Mouse (Mus musculus): ENCODE data around the gene Hnrnpu. TPM values are rescaled to one million over a fixed set of nuclear protein-coding genes. Genes with fewer than 3 reads are reported as not detected.
A peak's percentile ranks its signal among the peaks of the same experiment; 100 is the strongest.

Hnrnpu gene
- polyA plus RNA-seq, 1 experiment: 317 TPM

DNA sequence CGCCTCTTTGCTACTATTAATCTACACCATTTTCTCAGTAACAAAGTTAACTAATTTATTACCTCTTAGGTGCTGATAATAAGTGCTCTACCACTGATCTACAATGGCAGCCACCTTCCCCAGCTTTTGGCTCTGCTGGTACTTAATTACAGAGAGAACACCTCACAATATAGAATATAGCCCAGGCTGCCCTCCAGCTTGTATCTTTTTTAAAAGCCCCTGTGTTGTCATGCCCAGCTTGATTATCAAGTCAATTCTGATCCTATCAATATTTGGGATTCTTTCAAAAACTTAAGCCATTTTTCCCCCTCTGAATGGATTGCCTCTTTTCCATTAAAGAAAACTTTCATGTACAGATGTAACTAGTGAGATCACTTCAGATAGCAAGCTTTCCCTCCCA is 10.6 kb downstream of the Hnrnpu start:
- TF ChIP-seq CTCF (IDR thresholded peaks at IDR 0.05; ENCODE audit: extremely low read depth, insufficient read depth, low read length) (no peak), POLR2A (IDR thresholded peaks at IDR 0.05; ENCODE audit: extremely low read depth, insufficient read depth, low read length) (no peak)
- Histone ChIP-seq H3K27ac (ENCODE audit: insufficient read depth, low read length) (no peak overlapping the region), H3K4me3 (ENCODE audit: insufficient read depth, low read length) (no peak overlapping the region), H3K4me1 (ENCODE audit: control insufficient read depth, insufficient read depth, low read length) (no peaks in the 10 kb centered on the region)

DNA sequence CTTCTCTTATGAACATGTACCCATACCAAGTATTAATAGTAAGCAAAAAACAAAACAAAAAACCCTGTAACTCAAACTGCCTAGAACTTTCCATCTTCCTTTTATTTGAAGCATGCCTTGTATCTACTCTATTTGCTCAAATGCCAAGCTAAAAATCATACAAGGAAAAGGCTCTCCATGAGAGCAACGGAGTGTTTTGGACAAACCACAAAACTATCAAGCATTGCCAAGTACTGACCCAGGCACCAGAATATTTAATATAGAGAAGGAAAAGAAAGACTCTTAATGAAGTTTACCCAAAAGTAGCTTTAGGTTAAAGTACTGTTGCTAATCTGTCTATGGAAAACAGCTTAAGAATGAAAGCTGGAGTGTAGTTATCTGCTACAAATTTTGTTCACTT is 11.2 kb downstream of the Hnrnpu start:
- no peak overlapping the region for H3K27ac ChIP-seq (ENCODE audit: insufficient read depth, low read length)
- TF ChIP-seq CTCF (IDR thresholded peaks at IDR 0.05; ENCODE audit: extremely low read depth, insufficient read depth, low read length) (no peak), POLR2A (IDR thresholded peaks at IDR 0.05; ENCODE audit: extremely low read depth, insufficient read depth, low read length) (no peak)
- no peak overlapping the region for H3K4me3 ChIP-seq (ENCODE audit: insufficient read depth, low read length)
- peaks cover under 1% of the 10 kb centered on the region; the same call in 1 of the 2 replicates for H3K4me1 ChIP-seq (ENCODE audit: control insufficient read depth, insufficient read depth, low read length)

DNA sequence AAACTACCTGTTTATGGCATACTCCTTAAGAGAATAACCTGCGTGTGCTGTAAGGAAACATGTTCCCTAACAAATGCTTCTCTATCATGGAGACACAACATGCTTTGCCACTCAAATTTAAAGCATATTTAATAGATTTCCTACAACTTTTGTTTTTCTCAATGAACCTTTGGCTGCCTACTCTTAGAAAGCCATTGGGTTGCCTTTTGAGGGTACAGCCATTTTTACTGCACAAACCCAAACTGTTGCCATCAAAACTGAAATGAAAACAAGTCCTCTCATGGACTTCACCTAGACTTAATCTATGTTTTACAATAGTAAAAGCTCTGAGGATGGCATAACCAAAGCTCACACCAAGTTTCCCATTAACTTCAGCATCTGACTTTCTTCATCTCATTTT is 13.0 kb downstream of the Hnrnpu start:
- TF ChIP-seq POLR2A (IDR thresholded peaks at IDR 0.05; ENCODE audit: extremely low read depth, insufficient read depth, low read length) (no peak), CTCF (IDR thresholded peaks at IDR 0.05; ENCODE audit: extremely low read depth, insufficient read depth, low read length) (no peak)
- no peak overlapping the region for H3K27ac ChIP-seq (ENCODE audit: insufficient read depth, low read length)
- peaks cover 6% of the 10 kb centered on the region for H3K4me1 ChIP-seq (ENCODE audit: control insufficient read depth, insufficient read depth, low read length)
- no peak overlapping the region for H3K4me3 ChIP-seq (ENCODE audit: insufficient read depth, low read length)

DNA sequence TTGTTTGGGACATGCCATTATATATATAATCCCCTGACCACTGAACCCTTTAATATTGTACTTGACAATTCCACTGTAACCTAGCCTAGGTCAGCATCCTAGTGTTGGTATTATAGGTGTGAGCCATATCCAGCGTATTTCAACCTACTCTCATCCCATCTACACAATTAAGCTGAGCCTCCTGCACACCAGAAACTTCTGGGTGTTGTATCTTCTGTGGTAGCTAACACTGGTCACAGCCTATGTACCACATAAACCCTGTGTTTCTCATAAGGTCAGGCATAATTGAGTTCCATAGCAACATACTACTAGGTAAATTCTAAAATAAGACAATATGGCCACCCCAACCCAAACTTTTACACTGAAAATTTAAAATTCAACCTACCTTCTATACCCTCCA is 14.4 kb downstream of the Hnrnpu start:
- Histone ChIP-seq H3K27ac (ENCODE audit: insufficient read depth, low read length) (no peak overlapping the region), H3K4me3 (ENCODE audit: insufficient read depth, low read length) (no peak overlapping the region), H3K4me1 (ENCODE audit: control insufficient read depth, insufficient read depth, low read length) (peaks cover 6% of the 10 kb centered on the region)
- no peak for TF ChIP-seq CTCF (IDR thresholded peaks at IDR 0.05; ENCODE audit: extremely low read depth, insufficient read depth, low read length)
- no peak for TF ChIP-seq POLR2A (IDR thresholded peaks at IDR 0.05; ENCODE audit: extremely low read depth, insufficient read depth, low read length)

DNA sequence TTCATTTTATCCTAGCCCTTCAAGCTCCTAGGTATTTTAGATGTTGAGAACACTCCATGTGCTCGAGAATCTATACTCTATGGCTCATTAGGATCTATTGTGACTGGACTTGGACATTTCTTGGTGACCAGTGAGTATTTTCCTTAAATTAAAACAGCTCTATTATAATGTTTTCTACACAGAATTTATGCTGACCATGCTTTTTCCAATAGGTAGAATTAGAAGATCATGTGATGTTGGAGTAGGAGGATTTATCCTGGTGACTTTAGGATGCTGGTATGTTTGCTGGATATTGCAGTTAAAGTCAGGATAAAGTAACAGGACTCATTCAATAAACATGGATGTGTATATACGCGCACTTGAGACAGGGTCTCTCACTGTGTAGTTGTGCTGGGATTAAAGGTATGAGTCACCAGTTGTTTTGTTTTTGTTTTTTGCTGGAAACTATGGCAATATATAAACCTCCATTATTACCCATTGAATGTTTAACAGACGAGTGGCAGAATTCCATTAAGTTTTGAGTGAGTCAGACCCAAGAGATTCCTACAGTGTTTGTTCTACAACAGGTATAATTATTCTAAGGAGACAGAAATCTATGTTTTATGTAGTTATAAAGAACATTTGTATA is 15.8 kb downstream of the Hnrnpu start:
- Histone ChIP-seq H3K27ac (ENCODE audit: insufficient read depth, low read length) (no peak overlapping the region), H3K4me3 (ENCODE audit: insufficient read depth, low read length) (no peak overlapping the region; the same call in 1 of the 2 replicates), H3K4me1 (ENCODE audit: control insufficient read depth, insufficient read depth, low read length) (peaks cover 6% of the 10 kb centered on the region)
- TF ChIP-seq POLR2A (IDR thresholded peaks at IDR 0.05; ENCODE audit: extremely low read depth, insufficient read depth, low read length): no peak
- no peak for TF ChIP-seq CTCF (IDR thresholded peaks at IDR 0.05; ENCODE audit: extremely low read depth, insufficient read depth, low read length)

DNA sequence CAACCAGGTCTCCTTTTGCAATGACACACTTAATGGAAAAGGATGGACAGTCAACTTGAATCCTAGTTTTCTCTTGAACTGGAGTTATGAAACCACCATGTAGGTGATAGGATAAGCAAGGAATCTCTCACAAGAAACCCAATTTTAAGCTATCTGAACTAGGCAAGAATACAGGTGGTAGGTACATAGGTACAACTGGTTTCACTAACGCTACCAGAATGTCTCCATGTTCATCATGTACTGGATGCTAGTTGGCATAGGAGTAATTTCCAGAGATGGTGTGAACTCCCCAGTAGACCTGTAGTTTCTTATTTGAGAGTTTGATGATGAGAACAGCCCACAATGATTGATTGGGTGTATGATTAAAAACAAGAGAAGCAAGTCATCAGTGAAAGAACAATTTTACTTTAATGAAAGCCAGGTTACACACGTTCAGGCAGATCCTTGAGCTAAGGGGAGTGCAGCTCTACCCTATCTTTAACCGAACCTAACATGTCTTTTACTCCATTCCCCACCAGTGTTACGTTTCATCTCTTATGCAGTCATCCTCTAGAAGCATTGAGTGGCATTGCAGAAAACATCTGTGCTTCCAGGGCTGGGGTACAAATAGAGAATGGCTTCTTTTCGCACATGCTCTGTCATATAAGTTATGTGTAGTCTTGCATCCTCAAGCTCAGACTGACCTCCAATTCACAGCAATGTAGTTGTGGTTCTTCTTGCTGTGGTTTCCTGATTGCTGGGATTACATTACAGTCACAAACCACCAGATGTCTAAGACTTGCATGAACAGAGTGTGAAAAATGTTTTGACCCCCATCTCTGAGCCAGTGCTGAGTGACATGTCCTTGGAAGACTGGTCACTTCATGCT is 16.6 kb downstream of the Hnrnpu start:
- Histone ChIP-seq H3K4me3 (ENCODE audit: insufficient read depth, low read length) (peak overlapping the region; percentile 60; the same call in 1 of the 2 replicates), H3K27ac (ENCODE audit: insufficient read depth, low read length) (no peak overlapping the region), H3K4me1 (ENCODE audit: control insufficient read depth, insufficient read depth, low read length) (peaks cover 6% of the 10 kb centered on the region)
- TF ChIP-seq CTCF (IDR thresholded peaks at IDR 0.05; ENCODE audit: extremely low read depth, insufficient read depth, low read length) (no peak), POLR2A (IDR thresholded peaks at IDR 0.05; ENCODE audit: extremely low read depth, insufficient read depth, low read length) (peak; percentile 16)

DNA sequence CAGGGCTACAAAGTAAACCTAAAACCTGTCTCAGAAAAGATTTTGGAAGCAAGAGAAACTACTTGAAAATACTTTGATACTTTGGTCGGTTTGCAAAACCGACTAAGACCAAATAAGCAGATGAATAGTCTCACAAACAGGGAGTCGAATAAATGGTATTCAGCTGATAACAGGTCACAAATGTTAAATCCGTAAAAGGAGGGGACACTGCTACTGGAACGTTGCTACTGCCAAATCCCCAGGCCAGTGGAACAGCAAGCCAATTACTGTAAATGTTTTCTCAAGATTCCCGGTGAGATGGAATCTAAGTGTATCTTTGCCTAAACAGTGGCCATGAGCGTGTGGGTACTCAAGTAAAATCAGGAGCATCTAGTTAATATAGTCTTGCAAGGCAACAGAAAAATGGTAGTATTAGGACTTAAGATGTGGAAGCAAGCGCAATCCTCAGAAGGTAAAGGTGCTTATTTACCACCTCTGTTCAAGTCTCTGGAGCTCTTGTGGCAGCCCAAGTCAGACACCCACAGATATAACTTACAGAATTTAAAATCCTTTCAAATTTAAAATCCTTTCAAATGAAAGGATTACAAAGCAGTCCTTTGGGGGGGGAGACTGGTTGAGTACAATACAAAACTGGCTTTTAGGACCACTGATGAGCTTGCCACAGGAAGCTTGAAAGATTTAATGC is 17.4 kb downstream of the Hnrnpu start:
- H3K27ac ChIP-seq (ENCODE audit: insufficient read depth, low read length): no peak overlapping the region
- peak overlapping the region; percentile 60 for H3K4me3 ChIP-seq (ENCODE audit: insufficient read depth, low read length)
- H3K4me1 ChIP-seq (ENCODE audit: control insufficient read depth, insufficient read depth, low read length): peaks cover 6% of the 10 kb centered on the region
- TF ChIP-seq POLR2A (IDR thresholded peaks at IDR 0.05; ENCODE audit: extremely low read depth, insufficient read depth, low read length) (no peak), CTCF (IDR thresholded peaks at IDR 0.05; ENCODE audit: extremely low read depth, insufficient read depth, low read length) (no peak)

DNA sequence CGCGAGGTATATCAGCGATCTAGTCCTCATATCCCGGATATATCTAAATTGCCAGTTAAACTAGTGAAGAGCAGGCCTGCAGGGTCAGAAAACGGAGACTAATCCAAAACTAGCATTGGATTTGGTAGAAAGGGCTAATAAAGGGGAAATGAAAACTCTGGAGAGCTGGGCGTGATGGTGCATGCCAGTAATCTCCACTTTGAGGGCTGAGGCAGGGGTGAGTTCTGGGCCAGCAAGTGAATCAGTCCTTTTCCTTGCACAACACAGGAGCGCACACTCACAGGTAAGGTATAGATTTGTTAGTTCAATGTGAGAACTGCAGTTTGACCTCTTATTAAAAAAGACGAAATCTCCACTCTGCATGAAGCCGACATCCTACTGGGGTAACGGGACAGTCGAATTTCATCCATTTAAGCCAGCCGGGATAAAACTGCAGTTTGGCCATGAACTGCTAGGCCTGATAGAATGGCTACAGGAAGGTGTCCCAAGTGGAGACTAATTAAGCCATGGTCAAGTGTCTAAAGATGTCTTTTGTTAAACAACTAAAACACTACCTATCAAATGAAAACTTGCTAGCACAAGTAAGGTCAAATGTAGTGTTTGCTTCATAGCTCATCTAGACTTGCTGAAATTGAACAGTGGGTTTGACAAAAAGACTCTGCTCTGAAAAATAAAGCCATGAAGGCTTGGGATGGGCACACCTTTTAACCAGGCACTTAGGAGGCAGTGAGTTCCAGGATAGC is 18.1 kb downstream of the Hnrnpu start:
- TF ChIP-seq POLR2A (IDR thresholded peaks at IDR 0.05; ENCODE audit: extremely low read depth, insufficient read depth, low read length) (0 out of 2 replicates have a peak, but pooled peaks have one; percentile 2), CTCF (IDR thresholded peaks at IDR 0.05; ENCODE audit: extremely low read depth, insufficient read depth, low read length) (no peak)
- H3K4me3 ChIP-seq (ENCODE audit: insufficient read depth, low read length): peak overlapping the region; percentile 60
- peak overlapping the region; percentile 98 for H3K27ac ChIP-seq (ENCODE audit: insufficient read depth, low read length)
- H3K4me1 ChIP-seq (ENCODE audit: control insufficient read depth, insufficient read depth, low read length): peaks cover 6% of the 10 kb centered on the region
